Mouse (Mus musculus) ovary, adult 18-20 months (tissue): ENCODE results near the gene Npas4.
"Not testable (repeated sequence)": the region's sequence is repeated elsewhere in the genome, so short reads cannot be mapped to it uniquely, and the experiment has no call there.

Experiments used
- DNase-seq: peaks from one replicate; pipeline ENCODE4 v3.0.0; 2022; ENCODE audit warnings: low spot score, mixed read lengths

Gene Npas4

DNA sequence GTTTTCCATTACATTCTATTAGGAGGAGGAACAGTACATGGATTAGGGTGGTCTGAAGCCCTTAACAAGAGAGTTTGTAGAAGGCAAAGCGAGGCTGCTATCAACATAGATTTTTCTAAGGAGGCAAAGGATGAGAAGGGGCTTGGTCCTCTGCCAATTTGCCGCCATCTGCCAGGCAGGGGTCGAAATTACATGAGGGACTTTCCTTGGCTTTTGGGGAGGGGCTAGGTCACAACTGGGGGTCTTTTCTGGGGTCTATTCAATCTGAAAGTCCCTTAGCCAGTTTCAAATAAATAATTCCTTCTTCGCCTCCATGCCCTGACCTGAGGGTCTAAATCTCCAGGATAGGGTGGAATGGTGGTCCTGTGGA is at the start of gene Npas4:
TSS of gene Npas4 (minus strand) at position 61 of the 370 bp plus-strand sequence.
- no peak for DNase-seq

DNA sequence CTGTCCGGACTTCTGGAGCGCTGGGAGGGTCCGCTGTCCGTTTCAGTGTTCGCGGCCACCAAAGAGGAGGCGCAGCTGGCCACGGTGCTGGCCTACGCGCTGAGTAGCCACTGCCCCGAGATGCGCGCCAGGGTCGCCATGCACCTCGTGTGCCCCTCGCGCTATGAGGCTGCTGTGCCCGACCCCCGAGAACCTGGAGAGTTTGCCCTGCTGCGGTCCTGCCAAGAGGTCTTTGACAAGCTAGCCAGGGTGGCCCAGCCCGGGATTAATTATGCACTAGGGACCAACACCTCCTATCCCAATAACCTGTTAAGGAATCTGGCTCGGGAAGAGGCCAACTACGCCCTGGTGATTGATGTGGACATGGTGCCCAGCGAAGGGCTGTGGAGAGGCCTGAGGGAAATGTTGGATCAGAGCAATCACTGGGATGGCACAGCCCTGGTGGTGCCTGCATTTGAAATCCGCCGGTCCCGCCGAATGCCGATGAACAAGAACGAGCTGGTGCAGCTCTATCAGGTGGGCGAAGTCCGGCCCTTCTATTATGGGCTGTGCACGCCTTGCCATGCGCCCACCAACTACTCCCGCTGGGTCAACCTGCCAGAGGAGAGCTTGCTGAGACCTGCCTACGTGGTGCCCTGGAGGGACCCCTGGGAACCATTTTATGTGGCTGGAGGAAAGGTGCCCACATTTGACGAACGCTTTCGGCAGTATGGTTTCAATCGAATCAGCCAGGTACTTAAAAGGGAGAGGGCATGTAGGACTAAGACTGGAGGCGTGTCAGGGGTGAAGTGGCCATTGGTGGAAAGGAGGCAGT is 49.4 kb upstream of the Npas4 start:
- DNase-seq, result no peak

DNA sequence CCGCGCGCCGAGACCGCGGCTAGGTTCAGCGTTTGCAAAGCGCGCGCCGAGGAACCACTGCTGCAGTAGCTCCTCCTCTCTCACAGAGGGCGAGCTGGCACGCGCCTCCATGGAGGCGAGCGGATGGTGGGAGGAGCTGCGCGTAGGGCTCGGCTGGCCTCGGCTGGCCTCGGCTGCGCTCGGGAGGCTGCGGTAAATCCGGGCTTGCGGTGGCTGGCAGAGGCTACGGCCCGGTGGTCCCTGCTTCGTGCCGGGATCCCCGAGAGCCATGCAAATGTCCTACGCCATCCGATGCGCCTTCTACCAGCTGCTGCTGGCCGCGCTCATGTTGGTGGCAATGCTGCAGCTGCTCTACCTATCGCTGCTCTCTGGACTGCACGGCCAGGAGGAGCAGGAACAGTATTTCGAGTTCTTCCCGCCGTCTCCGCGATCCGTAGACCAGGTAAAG is 48.6 kb upstream of the Npas4 start, which contains the start of the genes B4gat1 and AC124502.3:
TSS of gene B4gat1 (plus strand) at position 118 of the 448 bp plus-strand sequence.
TSS of gene AC124502.3 (plus strand) at position 183 of the 448 bp plus-strand sequence.
- peak; percentile 84 for DNase-seq

DNA sequence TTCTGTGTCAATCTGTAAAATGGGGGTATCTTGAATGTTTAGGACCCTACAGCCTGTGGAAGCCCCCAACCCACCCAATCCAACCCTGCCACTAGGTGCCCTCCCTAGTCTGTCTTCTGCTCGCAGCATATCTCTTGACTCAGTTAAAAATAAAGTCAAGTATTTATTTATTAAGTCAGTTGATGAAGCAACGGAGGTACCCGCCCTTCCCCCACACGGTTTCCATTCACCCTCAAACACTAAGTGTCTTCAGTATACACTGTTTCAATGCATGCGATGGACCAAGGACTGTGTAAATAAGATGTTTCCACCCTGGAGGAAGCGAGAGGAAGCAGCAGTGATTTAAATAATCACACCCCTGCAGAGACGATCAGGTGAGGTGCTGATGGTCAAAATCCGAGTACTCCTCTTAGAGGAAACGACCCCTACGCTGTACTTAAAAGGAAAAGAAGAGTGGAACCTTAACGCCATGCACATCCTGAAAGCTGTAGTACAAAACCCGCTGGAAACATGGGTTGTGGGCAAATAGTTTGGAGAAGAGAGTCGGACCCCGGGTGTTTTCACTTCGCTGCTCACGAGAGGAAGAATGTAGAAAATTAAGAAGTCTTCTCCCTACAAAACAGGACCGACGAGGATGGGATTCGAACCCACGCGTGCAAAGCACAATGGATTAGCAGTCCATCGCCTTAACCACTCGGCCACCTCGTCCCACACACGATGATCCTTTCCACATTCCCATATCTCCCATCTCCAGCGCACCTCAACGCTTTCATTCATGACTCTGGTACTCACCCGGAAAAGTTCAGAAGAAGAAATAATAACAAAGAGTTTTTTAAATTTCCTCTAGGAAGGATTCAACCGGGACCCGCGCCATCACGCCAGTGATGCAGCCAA is 47.8 kb upstream of the Npas4 start:
- peak; percentile 62 for DNase-seq

DNA sequence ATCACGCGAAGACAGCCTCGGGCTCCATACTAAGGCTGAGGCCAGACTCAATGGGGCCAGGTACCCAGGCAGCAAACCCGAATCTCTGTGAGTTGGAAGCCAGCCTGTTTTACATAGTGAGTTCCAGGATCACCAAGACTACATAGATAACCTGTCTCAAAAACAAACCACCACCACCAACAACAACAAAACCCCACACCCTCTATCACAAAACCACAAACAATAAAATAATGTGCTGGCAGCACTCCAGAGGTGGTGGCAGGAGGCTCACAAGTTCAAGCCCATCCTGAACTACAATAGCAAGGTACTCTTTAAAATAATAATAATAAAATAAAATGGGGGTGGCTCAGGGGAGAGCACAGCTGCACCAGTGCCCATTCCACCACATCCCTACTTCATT is 46.5 kb upstream of the Npas4 start:
- DNase-seq, result no peak

DNA sequence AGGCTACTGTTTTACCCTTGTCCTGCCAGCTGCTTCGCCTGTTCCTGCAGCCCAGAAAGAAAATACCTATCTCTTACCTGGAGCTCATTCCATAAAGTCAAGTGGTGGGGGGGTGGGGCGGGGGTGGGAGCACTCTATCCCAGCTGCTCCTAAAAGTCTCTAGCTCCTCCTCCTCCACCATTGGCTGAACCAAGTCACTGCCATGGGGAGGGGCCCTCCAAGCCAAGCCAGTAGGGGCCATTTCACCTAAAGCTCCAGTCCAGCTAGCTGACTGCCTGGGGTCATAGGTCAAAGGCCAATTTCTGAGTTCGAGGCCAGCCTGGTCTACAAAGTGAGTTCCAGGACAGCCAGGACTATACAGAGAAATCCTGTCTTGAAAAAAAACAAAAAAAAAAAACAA is 42.6 kb upstream of the Npas4 start:
- no peak for DNase-seq

DNA sequence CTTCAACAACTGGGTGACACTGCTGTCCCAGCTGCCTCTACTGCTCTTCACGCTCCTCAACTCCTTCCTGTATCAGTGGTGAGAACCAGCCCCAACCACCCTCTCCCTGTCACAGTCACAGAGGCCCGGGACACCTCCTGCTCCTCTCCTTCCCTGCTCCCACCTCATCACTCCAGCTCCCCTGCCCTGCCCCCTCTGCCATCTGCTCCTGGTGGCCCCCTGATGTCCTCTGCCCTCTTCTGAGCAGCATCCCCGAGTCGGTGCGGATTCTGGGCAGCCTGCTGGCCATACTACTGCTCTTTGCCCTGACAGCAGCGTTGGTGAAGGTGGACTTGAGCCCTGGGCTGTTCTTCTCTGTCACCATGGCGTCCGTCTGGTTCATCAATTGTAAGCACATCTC is 36.0 kb upstream of the Npas4 start:
- DNase-seq, result no peak

DNA sequence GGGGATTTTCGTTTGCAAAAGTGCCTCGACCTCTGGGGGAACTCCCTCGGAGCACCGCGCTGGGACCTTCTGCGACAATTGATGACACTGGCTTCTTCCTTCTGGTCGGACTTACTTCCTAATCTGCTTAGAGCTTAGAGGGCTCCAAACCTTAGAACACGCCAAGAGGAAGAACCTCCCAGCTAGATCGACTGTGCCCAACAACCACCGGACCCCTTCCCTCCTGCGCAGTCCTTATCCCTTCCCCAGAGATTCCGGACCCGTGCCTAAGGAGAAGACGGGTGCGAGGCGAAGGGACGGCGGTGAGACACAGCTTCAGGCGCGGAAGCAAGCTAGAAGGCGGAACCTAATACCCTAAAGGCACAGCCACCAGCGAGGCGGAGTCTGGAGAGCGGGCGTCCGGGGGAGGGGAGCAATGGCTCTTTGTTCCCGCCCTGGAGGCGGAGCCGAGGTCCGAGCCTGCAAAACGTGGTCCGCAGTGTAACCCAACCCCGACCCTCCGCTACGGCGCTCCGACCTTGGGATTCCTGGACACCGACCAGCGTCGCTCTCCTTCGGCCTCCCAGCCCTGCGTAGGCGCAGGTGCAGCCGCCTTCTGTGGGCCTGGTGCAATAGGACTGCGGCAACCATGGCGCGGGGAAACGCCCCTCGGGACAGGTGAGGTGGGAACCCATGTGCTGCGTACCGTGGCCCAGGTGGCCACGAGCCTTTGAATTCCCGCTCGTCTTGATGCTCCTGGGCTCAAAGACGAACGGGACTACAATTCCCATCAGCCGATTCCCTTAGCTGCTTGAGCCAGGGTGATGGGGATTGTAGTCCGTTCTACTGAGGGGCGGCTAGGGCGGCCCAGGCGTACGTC is 33.7 kb upstream of the Npas4 start, which contains the start of gene Slc29a2:
TSS of gene Slc29a2 (plus strand) at position 240 of the 859 bp plus-strand sequence.
- DNase-seq, result peak; percentile 93

DNA sequence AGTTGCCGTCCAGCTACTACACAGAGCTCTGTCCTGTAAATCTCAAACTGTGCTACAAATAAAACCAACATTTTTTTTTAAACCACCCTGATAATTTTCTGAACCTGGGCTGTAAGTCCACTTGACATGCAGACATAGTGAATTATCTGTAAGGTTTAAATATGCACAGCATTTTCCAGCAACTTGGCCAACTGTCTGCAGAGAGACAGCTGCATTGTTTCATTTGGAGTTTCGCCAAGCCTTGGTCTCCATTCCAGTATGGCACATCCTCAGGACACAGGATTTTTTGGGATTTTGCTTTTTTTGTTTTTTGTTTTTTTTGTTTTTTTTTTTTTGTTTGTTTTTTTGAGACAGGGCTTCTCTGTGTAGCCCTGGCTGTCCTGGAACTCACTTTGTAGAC is 31.3 kb upstream of the Npas4 start:
- no peak for DNase-seq

DNA sequence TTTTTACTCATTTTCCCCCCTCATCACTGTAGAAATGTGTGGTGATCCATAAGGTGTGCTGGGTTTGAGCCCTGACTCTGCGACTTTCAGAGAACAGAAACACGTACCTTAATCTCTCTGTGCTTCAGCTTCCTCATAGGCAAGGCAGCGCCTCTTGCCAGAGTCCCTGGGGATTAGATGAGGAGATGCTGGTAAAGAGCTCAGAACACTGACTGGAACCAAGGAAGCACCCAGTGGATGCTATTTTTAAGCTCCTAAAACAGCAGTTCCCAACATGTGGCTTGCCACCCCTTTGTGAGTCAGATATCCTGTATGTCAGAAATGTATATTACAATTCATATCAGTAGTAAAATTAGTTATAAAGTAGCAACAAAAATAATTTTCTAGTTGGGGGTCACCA is 28.1 kb upstream of the Npas4 start:
- DNase-seq, result no peak

DNA sequence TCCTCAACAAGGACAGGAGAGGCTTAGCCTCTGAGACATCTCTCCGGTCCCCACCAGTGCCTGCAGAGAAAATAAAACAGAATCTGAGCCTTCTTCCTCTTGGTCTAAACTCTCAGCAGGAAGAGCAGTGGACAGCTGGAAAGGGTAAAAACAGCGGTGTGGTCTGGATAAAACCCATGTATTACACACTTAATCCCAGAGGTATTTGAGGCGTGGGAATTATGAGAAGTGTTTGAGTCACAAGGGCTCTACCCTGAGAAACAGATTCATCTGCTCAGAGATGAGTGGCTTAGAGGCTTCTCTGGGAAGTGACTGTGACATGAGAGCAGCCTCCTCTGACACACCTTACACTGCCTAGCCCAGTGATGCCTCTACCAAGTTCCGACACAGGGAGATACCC is 27.5 kb upstream of the Npas4 start:
- DNase-seq, result no peak

DNA sequence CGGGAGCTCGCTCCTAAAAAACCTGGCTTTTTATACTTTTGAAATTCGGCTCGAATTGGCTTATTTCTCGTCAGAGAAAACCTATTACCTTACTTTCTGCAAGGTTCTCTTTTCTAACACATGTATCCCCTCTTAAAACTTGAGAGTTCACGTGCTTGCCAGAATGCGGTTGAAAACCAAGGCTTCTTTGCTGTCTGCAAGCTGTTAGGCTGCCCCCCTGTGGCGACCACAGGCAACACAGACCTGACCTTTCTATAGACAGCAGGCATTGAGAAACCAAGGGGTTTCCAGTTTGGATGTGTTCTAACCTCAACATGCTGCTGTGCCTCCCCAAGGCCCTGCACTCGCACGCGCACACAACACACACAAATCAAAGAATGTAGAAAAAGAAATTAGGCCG is 26.7 kb upstream of the Npas4 start:
- DNase-seq, result no peak

DNA sequence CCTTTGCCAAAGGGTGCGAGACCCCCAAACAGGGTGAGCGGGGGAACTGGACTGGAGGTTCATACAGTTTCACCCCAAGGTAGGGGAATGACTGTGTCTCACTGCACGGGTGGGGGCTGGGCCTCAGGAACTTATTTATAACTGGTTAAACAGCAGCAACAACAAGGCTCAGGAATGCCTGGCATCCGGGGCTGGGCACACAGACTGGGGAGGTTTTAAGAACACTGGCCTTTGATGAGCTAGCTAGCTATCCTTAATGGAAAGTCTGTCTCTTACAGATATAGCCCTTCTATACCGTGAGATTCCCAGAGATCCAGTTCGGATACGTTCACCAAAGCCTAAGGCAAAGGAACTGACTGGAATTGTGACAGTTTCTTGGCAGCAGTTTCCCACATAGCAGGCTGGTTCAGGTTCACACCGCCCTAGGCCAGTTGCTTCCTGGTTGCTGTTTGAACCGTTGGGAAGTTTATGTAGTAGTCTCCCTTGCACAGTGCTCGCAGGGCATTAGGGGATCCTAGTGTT is 26.2 kb upstream of the Npas4 start:
- DNase-seq, result no peak

DNA sequence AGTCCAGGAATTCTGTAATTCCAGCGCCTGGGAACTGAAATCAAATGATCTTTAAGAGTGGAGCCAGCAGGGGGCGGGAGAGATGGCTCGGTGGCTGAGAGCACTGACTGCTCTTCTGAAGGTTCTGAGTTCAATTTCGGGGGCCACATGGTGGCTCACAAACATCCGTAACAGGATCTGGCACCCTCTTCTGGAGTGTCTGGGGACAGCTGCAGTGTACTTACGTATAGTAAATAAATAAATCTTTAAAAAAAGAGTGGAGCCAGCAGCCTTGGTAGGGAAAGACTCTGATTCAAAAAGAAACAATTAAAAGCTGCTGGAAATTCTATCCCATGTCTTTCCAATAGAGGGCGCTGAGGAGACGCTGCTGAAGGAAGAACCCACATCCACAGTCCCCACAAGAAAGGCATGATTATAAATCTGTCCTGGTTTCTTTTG is 24.9 kb upstream of the Npas4 start:
- DNase-seq, result no peak

DNA sequence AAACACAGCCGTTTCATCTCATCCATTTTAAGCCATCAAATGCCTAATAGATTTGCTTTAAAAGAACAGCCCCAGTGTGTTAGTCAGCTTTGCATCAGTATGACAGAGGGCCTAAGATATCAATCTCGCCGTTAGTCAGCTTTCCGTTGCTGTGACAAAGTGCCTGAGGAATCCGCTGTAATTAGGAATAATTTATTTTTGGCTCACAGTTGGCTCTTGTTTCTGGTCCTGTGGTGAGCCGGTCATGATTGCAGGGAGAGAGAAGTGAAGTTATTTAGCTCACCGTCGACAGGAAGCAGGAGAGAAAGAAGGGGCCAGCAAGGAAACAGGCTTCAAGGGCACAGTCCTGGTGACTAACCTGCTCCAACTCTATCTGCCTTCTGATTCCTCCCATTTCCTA is 23.0 kb upstream of the Npas4 start:
- no peak for DNase-seq

DNA sequence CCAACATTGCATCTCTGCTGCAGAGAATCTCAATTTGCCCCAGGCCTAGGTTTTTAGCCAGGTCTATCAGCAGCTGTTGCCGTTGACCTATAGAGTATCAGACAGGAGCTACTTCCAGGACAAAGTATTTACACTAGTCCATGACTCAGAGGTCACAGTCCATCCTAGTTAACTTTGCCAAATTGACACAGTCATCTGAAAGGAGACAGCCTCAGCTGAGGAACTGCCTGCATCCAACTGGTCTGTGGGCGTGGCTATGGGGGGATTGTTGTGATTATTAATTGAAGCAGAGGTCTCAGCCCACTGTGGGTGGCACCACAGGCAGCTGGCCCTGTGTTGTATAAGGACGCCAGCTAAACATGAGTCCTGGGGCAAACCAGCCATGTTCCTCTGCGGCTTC is 14.8 kb upstream of the Npas4 start:
- no peak for DNase-seq

DNA sequence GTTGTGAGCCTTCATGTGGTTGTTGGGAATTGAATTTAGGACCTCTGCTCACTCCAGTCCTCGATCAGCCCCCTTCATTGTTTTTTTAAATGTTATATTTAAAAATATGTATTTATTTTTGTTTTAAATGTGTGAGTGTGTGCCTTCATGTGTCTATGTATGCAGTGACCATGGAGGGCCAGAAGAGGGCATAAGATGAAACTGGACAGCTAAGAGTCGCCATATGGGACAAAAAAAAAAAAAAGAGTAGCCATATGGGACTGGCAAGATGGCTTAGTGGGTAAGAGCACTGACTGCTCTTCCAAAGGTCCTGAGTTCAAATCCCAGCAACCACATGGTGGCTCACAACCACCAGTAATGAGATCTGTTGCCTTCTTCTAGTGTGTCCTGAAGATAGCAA is 13.5 kb upstream of the Npas4 start:
- not testable (repeated sequence) for DNase-seq

DNA sequence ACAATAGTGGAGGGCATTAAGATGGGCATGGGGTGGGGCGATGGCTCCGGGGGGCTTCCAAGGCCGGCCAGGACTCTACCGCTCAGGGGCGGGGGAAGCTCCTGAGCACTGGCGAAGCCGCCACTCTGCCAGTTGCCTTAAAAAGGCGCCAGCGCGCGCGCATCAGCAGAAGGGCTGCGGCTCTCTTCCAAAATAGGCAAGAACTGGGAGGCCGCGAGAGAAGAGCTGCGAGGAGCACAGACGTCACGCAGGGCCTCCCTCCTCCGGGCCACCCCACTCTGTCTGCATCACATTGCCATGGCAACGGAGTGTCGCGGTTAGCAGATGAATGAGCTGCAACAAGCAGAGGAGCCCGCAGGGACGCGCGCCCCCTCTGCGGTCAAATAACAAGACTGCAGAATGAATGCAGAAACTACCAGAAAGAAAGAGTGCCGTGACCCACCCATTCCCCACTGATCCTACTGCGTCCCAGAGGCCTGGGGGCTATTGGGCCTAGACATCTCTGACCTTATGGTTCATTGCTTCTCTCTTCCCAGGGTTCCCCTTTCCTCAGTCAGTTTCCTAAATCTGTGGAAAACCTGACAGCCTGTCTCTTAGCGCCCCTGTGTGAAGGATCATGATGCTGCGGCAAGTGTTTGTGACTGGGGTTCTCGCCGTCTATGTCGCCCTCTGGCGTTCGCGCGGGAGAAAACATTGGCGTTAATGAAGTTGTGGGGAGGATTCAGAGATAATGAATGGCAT is 11.7 kb upstream of the Npas4 start:
- peak; percentile 68 for DNase-seq

DNA sequence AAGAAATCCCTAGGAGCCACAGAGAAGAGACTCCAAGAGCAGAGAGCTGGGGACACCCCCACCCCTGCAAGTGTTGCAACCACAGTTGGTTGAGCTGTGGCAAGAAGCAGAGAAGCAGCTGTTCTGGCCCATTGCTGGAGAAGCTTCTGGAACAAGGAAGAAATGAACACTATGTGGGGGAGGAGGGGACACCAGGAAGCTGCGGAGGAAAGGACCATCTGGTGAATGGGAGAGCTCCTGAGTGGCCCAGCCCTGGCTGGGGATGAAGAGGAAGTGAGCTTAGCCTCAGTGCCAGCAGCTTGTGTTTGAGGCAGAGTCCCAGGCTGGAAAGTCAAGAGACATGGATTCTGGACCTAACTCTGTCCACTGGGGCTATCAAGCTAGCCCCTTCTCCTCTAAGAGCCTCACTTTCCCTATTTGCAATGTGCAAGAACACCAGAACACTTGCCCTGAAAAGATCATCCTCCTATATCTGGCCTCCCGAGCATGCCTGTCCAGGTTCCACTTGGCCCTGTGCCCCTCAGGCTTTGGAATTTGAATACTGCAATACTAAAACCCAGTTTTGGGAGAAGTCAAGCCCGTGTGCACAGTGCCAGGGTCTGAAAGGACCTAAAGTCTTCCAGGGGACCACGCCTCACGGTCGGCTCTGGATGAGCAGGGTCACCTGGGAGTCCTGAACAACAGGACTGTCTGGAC is 9.5 kb upstream of the Npas4 start:
- DNase-seq, result no peak

DNA sequence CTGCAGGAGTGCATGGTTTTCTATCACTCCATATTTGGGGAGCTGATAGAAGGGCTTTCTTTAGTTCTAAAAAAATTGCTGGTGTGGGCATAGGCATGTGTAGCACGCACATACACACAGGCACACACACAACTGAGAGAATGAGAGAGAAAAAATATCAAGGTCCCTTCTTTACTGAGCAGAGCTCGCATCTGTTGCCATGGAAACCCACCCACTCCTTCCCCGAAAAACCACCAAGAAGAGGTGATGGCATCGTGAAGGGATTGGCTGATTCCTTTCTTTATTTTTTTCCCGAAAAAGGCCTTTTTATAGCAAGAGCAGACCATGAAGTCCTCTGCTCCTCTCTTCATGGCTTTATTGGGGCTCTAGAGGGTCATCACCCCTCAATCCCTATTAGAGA is 3.9 kb upstream of the Npas4 start:
- no peak for DNase-seq
